Mouse (Mus musculus) lung, postnatal 4 days (tissue): ENCODE results near the gene Muc3.

Experiments used
- DNase-seq, 2 experiments: peaks; one replicate each; pipeline ENCODE4 v3.0.0; 2021

The Muc3 gene

GRCm38 (mm10) chr5:137091560-137091959, 57.6 kb downstream of the Muc3 start:
- DNase-seq = no peak

DNA sequence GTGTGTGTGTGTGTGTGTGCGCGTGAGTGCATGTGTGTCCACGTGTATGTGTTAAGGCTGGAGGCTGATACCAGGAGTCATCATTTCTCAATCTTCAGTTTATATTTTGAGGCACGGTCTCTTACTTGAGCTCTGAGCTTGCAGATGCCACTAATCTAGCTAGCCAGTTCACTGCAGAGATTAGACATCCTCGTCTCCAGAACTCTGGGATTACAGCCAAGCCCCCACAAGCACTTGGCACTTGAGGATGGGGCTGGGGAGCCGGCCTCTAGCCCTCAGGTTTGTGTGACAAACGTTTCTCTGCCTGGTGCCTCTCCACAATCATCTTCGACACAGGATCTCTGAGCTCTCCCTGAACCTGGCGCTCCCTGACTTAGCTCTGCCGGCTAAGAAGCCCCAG, 58.3 kb downstream of the Muc3 start:
- DNase-seq = no peak

DNA sequence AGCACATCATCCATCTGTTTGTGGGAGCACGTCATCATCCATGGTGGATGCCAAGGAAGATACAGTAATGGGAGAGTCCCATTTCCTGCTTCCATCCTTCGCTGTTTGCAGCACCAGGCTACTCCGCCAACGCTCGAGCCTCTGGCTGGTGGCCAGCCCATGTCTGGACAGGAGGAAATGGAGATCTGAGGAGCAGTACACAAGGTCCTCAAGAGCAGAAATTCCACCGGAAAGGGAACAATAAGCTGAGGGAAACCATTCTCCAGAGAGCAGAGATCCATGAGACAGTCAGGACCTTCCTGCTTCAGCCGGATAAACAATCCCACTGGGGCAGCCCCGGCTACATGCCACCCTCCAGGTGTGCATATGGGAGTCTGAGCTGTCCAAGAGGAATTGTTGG, 61.7 kb downstream of the Muc3 start:
- DNase-seq = peak; percentile 84 to 93

GRCm38 (mm10) chr5:137085731-137086130, 63.4 kb downstream of the Muc3 start:
- no peak for DNase-seq

DNA sequence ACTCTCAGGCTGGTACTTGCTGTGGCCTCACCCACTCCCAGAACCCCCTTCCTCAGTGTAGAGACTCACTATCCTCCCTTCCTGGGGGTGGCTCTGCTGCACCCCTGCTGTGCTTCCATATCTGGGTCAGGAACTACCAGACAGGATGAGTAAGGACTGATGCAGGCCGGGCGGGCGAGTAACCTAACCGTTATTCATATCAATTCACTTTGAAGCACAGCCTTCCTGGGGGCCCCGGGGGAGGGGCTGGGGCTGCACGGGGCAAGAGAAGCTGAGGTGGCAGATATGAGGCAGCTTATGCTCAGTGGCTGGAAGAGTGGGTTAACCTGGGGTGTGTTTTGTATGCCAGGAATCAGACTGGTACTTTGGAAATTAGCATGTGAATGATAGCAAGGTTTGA, 64.1 kb downstream of the Muc3 start:
- DNase-seq = no peak
